Mouse (Mus musculus) MEL (cell line): ENCODE results near the gene Ctsf. TPM values are rescaled to one million over a fixed set of nuclear protein-coding genes. Genes with fewer than 3 reads are reported as not detected.

ENCODE experiments used
- DNase-seq: peaks from one replicate; pipeline ENCODE4 v3.0.0; 2011; ENCODE audit warnings: low read depth, low spot score
- H3K27ac ChIP-seq: 2 replicates; pipeline ENCODE4 v1.5.1; 2012; ENCODE audit warnings: low read depth, mild to moderate bottlenecking, control low read depth, low read length, moderate library complexity; ENCODE audit not compliant: control insufficient read depth
- H3K27me3 ChIP-seq, 2 experiments: fragments of 150-350 bp in 1 of 2; sonication (generic) in 1 of 2; 2 replicates each; pipeline ENCODE4 v1.6.1; 2012; ENCODE audit warnings: low read length in 2 of 2, mild to moderate bottlenecking in 2 of 2, improper control_type of control experiment in 1 of 2, moderate library complexity in 1 of 2; ENCODE audit not compliant: insufficient read depth in 2 of 2, control insufficient read depth in 1 of 2
- H3K36me3 ChIP-seq, 2 experiments: 2 replicates each; pipeline ENCODE4 v1.6.1; 2012 to 2014; ENCODE audit warnings: low read length in 2 of 2, improper control_type of control experiment in 1 of 2, inconsistent platforms in 1 of 2, mild to moderate bottlenecking in 1 of 2; ENCODE audit not compliant: insufficient read depth in 2 of 2, control insufficient read depth in 1 of 2
- H3K4me1 ChIP-seq, 2 experiments: fragments of 150-350 bp in 1 of 2; sonication (generic) in 1 of 2; 2 replicates each; pipeline ENCODE4 v1.6.1; 2012; ENCODE audit warnings: low read length in 2 of 2, improper control_type of control experiment in 1 of 2, mild to moderate bottlenecking in 1 of 2; ENCODE audit not compliant: insufficient read depth in 2 of 2, control insufficient read depth in 1 of 2
- H3K4me3 ChIP-seq, 2 experiments: fragments of 150-350 bp in 1 of 2; sonication (generic) in 1 of 2; 2 replicates each; pipeline ENCODE4 v1.5.1; 2012; ENCODE audit warnings: low read depth in 2 of 2, low read length in 2 of 2, mild to moderate bottlenecking in 2 of 2, moderate library complexity in 2 of 2, control low read depth in 1 of 2, improper control_type of control experiment in 1 of 2; ENCODE audit not compliant: control insufficient read depth in 1 of 2, insufficient read depth in 1 of 2
- H3K79me2 ChIP-seq: 2 replicates; pipeline ENCODE4 v1.6.1; 2012; ENCODE audit warnings: mild to moderate bottlenecking, low read length, moderate library complexity; ENCODE audit not compliant: control insufficient read depth, poor library complexity, insufficient read depth
- H3K9ac ChIP-seq: 2 replicates; pipeline ENCODE4 v1.6.1; 2012; ENCODE audit warnings: low read depth, mild to moderate bottlenecking, control low read depth, low read length, moderate library complexity; ENCODE audit not compliant: control insufficient read depth, poor library complexity, severe bottlenecking
- H3K9me3 ChIP-seq: fragments of 150-350 bp; sonication (generic); replicated peaks from 2 replicates; pipeline ENCODE4 v1.6.1; 2012; ENCODE audit warnings: mild to moderate bottlenecking, low read length, improper control_type of control experiment, moderate library complexity; ENCODE audit not compliant: insufficient read depth
- CHD1 ChIP-seq: IDR thresholded peaks from 2 replicates; pipeline ENCODE4 v1.6.1; 2012; ENCODE audit warnings: low read depth, mild to moderate bottlenecking, inconsistent platforms, low read length, improper control_type of control experiment
- CHD2 ChIP-seq: IDR thresholded peaks from 2 replicates; pipeline ENCODE4 v1.6.1; 2011; ENCODE audit warnings: low read length, improper control_type of control experiment
- EP300 ChIP-seq, 2 experiments: IDR thresholded peaks; 2 replicates each; pipeline ENCODE4 v1.6.1; 2011; ENCODE audit warnings: improper control_type of control experiment in 2 of 2, low read length in 2 of 2, low read depth in 1 of 2, mild to moderate bottlenecking in 1 of 2
- ETS1 ChIP-seq: IDR thresholded peaks from 2 replicates; pipeline ENCODE4 v1.6.1; 2012; ENCODE audit warnings: low read depth, mild to moderate bottlenecking, inconsistent platforms, low read length, improper control_type of control experiment, moderate library complexity
- GATA1 ChIP-seq: IDR thresholded peaks from 2 replicates; pipeline ENCODE4 v1.6.1; 2011; ENCODE audit warnings: low read depth, low read length, improper control_type of control experiment
- HCFC1 ChIP-seq: IDR thresholded peaks from 2 replicates; pipeline ENCODE4 v1.6.1; 2012; ENCODE audit warnings: low read depth, mild to moderate bottlenecking, inconsistent platforms, low read length, improper control_type of control experiment, moderate library complexity
- KAT2A ChIP-seq: conservative IDR thresholded peaks from 2 replicates; pipeline ENCODE4 v1.6.1; 2012; ENCODE audit warnings: low read depth, low read length, improper control_type of control experiment, inconsistent platforms
- MAFK ChIP-seq: IDR thresholded peaks from 2 replicates; pipeline ENCODE4 v1.6.1; 2011; ENCODE audit warnings: low read depth, mild to moderate bottlenecking, low read length, improper control_type of control experiment, borderline replicate concordance
- MAX ChIP-seq: IDR thresholded peaks from 2 replicates; pipeline ENCODE4 v1.6.1; 2011; ENCODE audit warnings: low read length, improper control_type of control experiment
- MAZ ChIP-seq: IDR thresholded peaks from 2 replicates; pipeline ENCODE4 v1.6.1; 2012; ENCODE audit warnings: low read depth, mild to moderate bottlenecking, inconsistent platforms, low read length, improper control_type of control experiment
- MYB ChIP-seq: IDR thresholded peaks from 2 replicates; pipeline ENCODE4 v1.6.1; 2011; ENCODE audit warnings: mild to moderate bottlenecking, low read depth, low read length, improper control_type of control experiment
- POLR2AphosphoS2 ChIP-seq: IDR thresholded peaks from 2 replicates; pipeline ENCODE4 v1.6.1; 2011; ENCODE audit warnings: low read length, improper control_type of control experiment
- RCOR1 ChIP-seq: IDR thresholded peaks from 2 replicates; pipeline ENCODE4 v1.6.1; 2012; ENCODE audit warnings: low read depth, mild to moderate bottlenecking, inconsistent platforms, low read length, improper control_type of control experiment
- SIN3A ChIP-seq: IDR thresholded peaks from 2 replicates; pipeline ENCODE4 v1.6.1; 2012; ENCODE audit warnings: low read length, improper control_type of control experiment, inconsistent platforms
- TAL1 ChIP-seq: IDR thresholded peaks from 2 replicates; pipeline ENCODE4 v1.6.1; 2012; ENCODE audit warnings: mild to moderate bottlenecking, inconsistent platforms, low read length, moderate library complexity, mixed read lengths
- TBP ChIP-seq: IDR thresholded peaks from 2 replicates; pipeline ENCODE4 v1.8.0; 2011; ENCODE audit warnings: low read depth, low read length, improper control_type of control experiment
- TCF12 ChIP-seq: IDR thresholded peaks from 2 replicates; pipeline ENCODE4 v1.6.1; 2014; ENCODE audit warnings: low read depth, mild to moderate bottlenecking, inconsistent platforms, low read length, improper control_type of control experiment, moderate library complexity
- ZC3H11A ChIP-seq: IDR thresholded peaks from 2 replicates; pipeline ENCODE4 v1.6.1; 2012; ENCODE audit warnings: low read depth, mild to moderate bottlenecking, inconsistent platforms, low read length, improper control_type of control experiment
- ZKSCAN1 ChIP-seq: IDR thresholded peaks from 2 replicates; pipeline ENCODE4 v1.6.1; 2012; ENCODE audit warnings: low read depth, mild to moderate bottlenecking, inconsistent platforms, low read length, improper control_type of control experiment, moderate library complexity
- polyA plus RNA-seq, 2 experiments: library from polyadenylated mRNA; stranded (reverse) in 1 of 2; unstranded in 1 of 2; fragments of >175 nt in 1 of 2; fragments of >200 nt in 1 of 2; gene quantifications; 2 replicates each; pipeline versions ENCODE4 v1.2.1 to v1.2.4; 2012; ENCODE audit warnings: low replicate concordance in 2 of 2, low read depth in 1 of 2; ENCODE audit not compliant: insufficient read length in 2 of 2, insufficient read depth in 1 of 2, missing spikeins in 1 of 2
- total RNA-seq: library from RNA; depleted of rRNA; stranded (reverse); fragments of 300-350 nt; gene quantifications from 2 replicates; pipeline ENCODE4 v1.2.3, GENCODE M21; 2012

The Ctsf gene
- total and polyA plus RNA-seq, 3 experiments: not detected

DNA sequence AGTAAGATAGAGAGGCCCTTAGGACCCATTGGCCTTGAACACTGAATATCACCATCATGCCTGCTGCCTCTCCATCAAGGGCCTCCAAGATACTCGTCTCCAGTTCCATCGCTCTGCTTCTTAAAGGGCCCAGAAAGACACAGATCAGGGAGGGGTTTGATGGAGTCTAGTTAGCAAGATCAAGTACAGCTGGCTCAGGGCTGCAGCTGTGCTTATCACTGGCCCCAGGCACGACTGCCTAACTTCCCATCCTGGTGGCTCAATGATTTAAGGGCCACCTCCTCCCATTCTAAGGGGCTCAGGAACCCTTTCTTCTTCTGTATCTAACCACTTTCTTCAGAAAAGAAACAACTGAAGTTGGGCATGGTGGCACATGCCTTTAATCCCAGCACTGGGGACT is 36.9 kb downstream of the Ctsf start:
- Histone ChIP-seq H3K4me1 (peaks cover 4 to 9% of the 10 kb centered on the region in 2 experiments), H3K79me2 (no peaks in the 10 kb centered on the region), H3K27me3 (no peaks in the 10 kb centered on the region), H3K36me3 (peaks cover 0 to 5% of the 10 kb centered on the region in 2 experiments; a peak in 2 of 4 replicates), H3K9me3 (no peaks in the 10 kb centered on the region), H3K9ac (no peak overlapping the region)
- peak; percentile 89 for TF ChIP-seq ETS1
- no peak for TF ChIP-seq MYB
- no peak for TF ChIP-seq KAT2A
- peak; percentile 58 to 84 for TF ChIP-seq EP300 (IDR thresholded peaks at IDR 0.05; ENCODE audit: low read depth in 1 of 2, low read length in 2 of 2)
- peak; percentile 90 for TF ChIP-seq TCF12
- TF ChIP-seq ZC3H11A: no peak
- no peak for TF ChIP-seq CHD2
- no peak for TF ChIP-seq HCFC1
- TF ChIP-seq POLR2AphosphoS2: no peak
- no peak for TF ChIP-seq TBP
- TF ChIP-seq SIN3A: peak; percentile 70
- TF ChIP-seq GATA1: peak; percentile 83
- TF ChIP-seq RCOR1: peak; percentile 43; the same call in 1 of the 2 replicates
- no peak for TF ChIP-seq MAX
- TF ChIP-seq ZKSCAN1: no peak
- peak; percentile 85 for TF ChIP-seq TAL1
- no peak for TF ChIP-seq CHD1
- TF ChIP-seq, all 39 proteins: peak for 7
- peak; percentile 84 for DNase-seq
- Histone ChIP-seq H3K4me3 (no peak overlapping the region), H3K27ac (no peak overlapping the region; the same call in 1 of the 2 replicates)

DNA sequence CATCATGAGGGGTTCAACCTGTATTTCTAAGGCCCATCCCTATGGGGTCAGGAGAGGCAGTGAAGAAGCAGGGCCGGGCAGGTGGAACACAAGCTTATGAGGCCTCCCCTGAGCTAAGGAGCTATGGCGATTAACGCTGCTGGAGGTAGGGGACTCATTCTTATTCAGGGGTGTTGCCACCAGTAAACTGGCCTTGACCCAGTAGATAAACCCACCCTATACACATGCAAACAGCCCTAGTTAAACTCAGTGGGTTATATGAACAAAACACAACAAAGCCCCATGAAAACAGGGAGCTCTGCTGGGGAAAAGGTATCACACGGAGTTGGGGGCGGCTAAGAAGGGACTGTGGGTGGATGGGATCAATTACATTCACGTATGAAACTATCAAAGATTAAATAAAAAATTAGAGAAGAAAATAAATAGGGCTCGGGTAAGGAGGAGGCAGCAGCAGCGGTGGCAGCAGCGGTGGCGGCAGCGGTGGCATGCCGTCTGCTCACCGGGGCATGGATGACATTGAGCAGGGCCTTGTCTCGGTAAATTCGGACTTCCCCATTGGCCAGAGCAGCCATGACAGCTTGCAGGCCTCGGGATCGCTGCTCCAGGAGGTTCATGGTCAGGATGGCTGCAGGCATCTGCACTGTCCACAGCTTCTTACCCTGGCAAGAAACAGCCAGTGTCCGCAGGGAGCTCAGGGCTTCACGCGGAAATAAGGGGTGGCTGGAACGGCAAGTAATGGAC is 42.0 kb downstream of the Ctsf start:
- H3K27me3 ChIP-seq: no peaks in the 10 kb centered on the region
- no peak for TF ChIP-seq POLR2AphosphoS2
- no peak for TF ChIP-seq MAZ
- no peak for TF ChIP-seq MAFK
- no peak for TF ChIP-seq MAX
- DNase-seq: no peak

More for the DNA sequence above, 42.0 kb downstream of the Ctsf start:
- no peak overlapping the region for H3K9ac ChIP-seq
- no peaks in the 10 kb centered on the region for H3K79me2 ChIP-seq
- no peaks in the 10 kb centered on the region for H3K9me3 ChIP-seq
- H3K27ac ChIP-seq: no peak overlapping the region
- H3K36me3 ChIP-seq: peaks cover 0 to 2% of the 10 kb centered on the region in 2 experiments; a peak in 1 of 4 replicates
- H3K4me1 ChIP-seq: peaks cover 2 to 4% of the 10 kb centered on the region in 2 experiments; a peak in 2 of 4 replicates
- no peak overlapping the region for H3K4me3 ChIP-seq
